Mouse (Mus musculus): ENCODE data around the gene Cntn5. TPM values are rescaled to one million over a fixed set of nuclear protein-coding genes. Genes with fewer than 3 reads are reported as not detected.

Gene Cntn5
- total RNA-seq, 2 experiments from 2014 or later: 23.1 to 25.2 TPM

DNA sequence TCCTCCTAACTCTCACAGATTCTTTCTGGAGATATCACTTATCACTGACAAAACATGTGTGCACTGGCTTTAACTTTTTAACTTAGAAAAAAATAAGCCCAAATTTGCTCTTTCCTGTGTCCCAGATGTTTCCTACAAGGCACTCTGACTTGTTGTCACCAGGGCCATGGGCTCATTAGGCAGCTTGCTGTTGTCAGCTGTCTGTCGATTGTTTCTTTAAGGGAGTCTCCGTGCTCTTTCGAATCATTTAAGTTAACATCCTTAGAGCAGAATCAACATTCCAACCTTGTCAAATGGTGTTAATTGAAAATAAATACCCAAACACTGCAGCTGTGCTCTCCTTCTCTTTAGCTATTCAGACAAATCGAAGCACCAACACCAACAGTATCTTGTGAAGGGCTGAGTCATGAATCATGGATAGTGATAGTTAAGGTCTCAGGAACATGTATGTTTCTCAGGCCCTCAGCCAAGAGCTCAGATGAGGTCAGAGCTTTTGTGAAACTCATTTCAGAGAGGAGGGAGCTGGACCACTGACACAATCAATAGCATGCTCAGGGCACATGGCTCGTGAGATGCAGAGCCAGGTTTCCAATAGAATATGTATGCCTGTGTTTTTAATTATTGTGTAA is 802.6 kb downstream of the Cntn5 start:
- H3K4me3 ChIP-seq: no peak overlapping the region
- intact Hi-C loops (cut with DNase I): no loop called here
- no peak for TF ChIP-seq CTCF (IDR thresholded peaks at IDR 0.05)

GRCm38 (mm10) chr9:10076282-10076681 is 828.3 kb downstream of the Cntn5 start:
- intact Hi-C loops (cut with DNase I): no loop called here
- no peak for TF ChIP-seq CTCF (IDR thresholded peaks at IDR 0.05)
- Histone ChIP-seq H3K4me3 (no peak overlapping the region), H3K27ac (no peak overlapping the region)
- DNase-seq (ENCODE audit: extremely low spot score in 1 of 2, low spot score in 2 of 2): no peak

More for the DNA sequence above, 802.6 kb downstream of the Cntn5 start:
- H3K27ac ChIP-seq: no peak overlapping the region
- no peak for DNase-seq (ENCODE audit: extremely low spot score in 1 of 2, low spot score in 2 of 2)

GRCm38 (mm10) chr9:10073401-10073800 is 831.2 kb downstream of the Cntn5 start:
- TF ChIP-seq CTCF (IDR thresholded peaks at IDR 0.05): no peak
- Histone ChIP-seq H3K4me3 (no peak overlapping the region), H3K27ac (no peak overlapping the region)
- no peak for DNase-seq (ENCODE audit: extremely low spot score in 1 of 2, low spot score in 2 of 2)
- intact Hi-C loops (cut with DNase I): no loop called here

GRCm38 (mm10) chr9:10072860-10073259 is 831.7 kb downstream of the Cntn5 start:
- no peak overlapping the region for H3K27ac ChIP-seq
- TF ChIP-seq CTCF (IDR thresholded peaks at IDR 0.05): no peak
- intact Hi-C loops (cut with DNase I): no loop called here
- no peak overlapping the region for H3K4me3 ChIP-seq
- DNase-seq (ENCODE audit: extremely low spot score in 1 of 2, low spot score in 2 of 2): no peak

DNA sequence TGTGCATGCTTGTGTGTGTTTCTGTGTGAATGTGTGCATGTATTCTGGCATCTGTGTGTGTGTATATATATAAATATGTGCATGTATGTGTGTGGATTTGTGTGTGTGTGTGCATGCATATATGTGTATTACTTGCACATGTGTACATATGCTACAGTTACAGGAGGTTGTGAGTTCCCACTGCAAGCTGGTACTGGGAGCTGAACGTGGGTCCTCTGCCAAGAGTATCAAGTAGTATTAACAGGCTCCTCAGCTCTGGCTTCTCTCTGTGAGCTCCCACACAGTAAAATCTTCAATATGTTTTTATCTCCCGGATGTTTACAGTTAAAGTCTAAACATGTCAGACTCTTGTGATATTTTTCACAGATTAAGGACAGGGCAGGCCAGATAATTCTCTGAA is 833.3 kb downstream of the Cntn5 start:
- no peak for DNase-seq (ENCODE audit: extremely low spot score in 1 of 2, low spot score in 2 of 2)

DNA sequence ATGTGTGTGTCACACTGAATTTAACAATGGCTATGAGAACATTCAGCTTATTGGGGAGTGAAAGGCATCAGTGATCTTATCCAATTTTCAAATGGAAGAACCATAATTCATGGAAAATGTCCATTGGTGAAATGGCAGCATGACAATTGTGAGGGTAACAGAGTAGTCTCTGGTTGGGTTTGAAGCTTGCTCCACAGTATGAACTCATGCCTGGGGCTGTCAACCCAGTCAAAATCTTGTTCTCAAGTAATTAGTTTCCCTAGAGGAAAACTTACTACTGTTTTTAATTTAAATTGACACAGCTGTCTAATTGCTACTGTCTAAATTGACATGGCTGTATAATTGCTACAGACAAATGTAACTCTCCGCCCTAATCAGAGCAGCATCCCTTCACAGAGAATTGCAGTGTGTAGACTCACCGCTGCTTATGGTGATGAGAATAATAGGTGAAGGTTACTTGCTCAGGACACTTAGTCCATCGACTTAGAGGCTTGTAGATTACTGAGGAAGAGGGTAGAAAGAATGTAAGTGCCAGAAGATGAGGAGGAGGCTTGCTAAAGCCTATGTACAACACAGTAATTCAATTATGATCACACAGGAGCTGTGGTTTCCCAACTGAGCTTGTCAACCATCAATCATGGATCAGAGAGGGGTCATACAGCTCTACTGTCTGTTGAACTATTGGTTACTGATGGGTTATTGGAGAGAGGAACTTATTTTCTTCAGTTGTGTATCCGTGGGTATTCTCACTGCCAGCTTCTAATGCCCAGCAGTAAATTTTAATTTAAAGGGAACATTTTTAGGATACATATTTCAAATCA is 859.4 kb downstream of the Cntn5 start:
- Histone ChIP-seq H3K4me3 (no peak overlapping the region), H3K27ac (no peak overlapping the region)
- no peak for DNase-seq (ENCODE audit: extremely low spot score in 1 of 2, low spot score in 2 of 2)
- intact Hi-C loops (cut with DNase I): no loop called here
- TF ChIP-seq CTCF (IDR thresholded peaks at IDR 0.05): no peak

More for the DNA sequence above, 833.3 kb downstream of the Cntn5 start:
- Histone ChIP-seq H3K4me3 (no peak overlapping the region), H3K27ac (no peak overlapping the region)
- no peak for TF ChIP-seq CTCF (IDR thresholded peaks at IDR 0.05)
- intact Hi-C loops (cut with DNase I): no loop called here

GRCm38 (mm10) chr9:10043001-10043400 is 861.6 kb downstream of the Cntn5 start:
- intact Hi-C loops (cut with DNase I): no loop called here
- DNase-seq (ENCODE audit: extremely low spot score in 1 of 2, low spot score in 2 of 2): no peak
- TF ChIP-seq CTCF (IDR thresholded peaks at IDR 0.05): no peak
- Histone ChIP-seq H3K27ac (no peak overlapping the region), H3K4me3 (no peak overlapping the region)

DNA sequence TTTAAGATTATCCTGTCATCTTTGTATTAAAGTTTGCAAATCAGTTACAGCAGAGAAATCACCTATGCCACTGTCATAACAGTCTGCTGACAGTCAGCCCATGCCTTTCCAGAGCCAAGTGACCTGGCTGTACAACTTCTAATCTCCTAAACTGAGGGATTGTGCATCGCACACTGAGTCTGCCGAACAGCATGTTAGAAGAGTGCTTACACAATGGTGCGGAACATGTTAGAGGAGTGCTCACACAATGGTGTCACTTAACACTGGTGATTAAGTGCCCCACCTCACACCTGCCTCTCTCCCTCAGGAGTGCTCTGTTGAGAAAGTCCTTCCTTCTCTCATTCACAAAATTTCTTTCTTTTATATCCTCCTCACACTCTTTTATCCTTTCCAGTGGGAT is 889.4 kb downstream of the Cntn5 start:
- no peak for DNase-seq (ENCODE audit: extremely low spot score in 1 of 2, low spot score in 2 of 2)
- Histone ChIP-seq H3K27ac (no peak overlapping the region), H3K4me3 (no peak overlapping the region)
- intact Hi-C loops (cut with DNase I): no loop called here
- no peak for TF ChIP-seq CTCF (IDR thresholded peaks at IDR 0.05)

DNA sequence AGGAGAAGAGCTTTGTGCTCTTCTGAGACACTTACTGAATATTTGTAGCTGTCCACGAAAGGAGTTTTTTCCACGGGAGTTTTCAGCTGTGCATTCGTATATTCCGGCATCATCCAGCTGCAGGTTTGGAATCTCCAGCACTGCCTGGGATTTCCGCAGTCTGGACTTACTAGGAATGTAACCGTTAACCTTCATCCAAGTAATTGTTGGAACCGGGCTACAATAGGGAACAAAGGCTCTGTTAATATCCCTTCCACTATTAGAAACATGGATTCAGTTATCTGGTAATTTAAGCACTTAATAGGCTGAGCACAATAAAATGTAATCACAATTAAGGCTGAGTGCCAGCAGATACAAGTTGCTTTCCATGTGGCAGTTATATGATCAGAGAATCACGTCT is 920.5 kb downstream of the Cntn5 start:
- intact Hi-C loops (cut with DNase I): no loop called here
- Histone ChIP-seq H3K27ac (no peak overlapping the region), H3K4me3 (no peak overlapping the region)
- TF ChIP-seq CTCF (IDR thresholded peaks at IDR 0.05): no peak
- DNase-seq (ENCODE audit: extremely low spot score in 1 of 2, low spot score in 2 of 2): no peak

GRCm38 (mm10) chr9:9983220-9983619 is 921.4 kb downstream of the Cntn5 start:
- H3K4me3 ChIP-seq: no peak overlapping the region
- H3K27ac ChIP-seq: no peak overlapping the region
- intact Hi-C loops (cut with DNase I): no loop called here
- no peak for TF ChIP-seq CTCF (IDR thresholded peaks at IDR 0.05)
- DNase-seq (ENCODE audit: extremely low spot score in 1 of 2, low spot score in 2 of 2): no peak

DNA sequence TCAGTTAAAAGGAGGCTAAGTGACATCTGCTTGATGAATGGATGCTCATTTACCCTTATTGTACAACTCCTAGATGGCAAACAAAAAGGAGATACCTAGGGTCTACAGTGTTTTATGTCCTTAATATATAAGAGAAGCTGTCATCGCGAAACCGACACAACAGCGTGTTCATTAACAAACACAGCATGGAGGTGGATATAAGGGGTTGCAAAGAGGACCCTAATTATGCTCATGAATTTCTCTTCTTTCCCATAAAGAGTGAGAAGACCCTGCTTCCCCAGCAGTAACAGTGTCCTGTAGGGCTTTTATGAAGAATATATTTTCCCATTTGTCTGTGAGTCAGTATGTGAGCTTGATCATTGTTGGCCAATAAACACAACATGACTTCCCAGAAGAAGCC is 939.2 kb downstream of the Cntn5 start:
- H3K27ac ChIP-seq: no peak overlapping the region
- no peak overlapping the region for H3K4me3 ChIP-seq
- TF ChIP-seq CTCF (IDR thresholded peaks at IDR 0.05): no peak
- no peak for DNase-seq (ENCODE audit: extremely low spot score in 1 of 2, low spot score in 2 of 2)
- intact Hi-C loops (cut with DNase I): no loop called here

DNA sequence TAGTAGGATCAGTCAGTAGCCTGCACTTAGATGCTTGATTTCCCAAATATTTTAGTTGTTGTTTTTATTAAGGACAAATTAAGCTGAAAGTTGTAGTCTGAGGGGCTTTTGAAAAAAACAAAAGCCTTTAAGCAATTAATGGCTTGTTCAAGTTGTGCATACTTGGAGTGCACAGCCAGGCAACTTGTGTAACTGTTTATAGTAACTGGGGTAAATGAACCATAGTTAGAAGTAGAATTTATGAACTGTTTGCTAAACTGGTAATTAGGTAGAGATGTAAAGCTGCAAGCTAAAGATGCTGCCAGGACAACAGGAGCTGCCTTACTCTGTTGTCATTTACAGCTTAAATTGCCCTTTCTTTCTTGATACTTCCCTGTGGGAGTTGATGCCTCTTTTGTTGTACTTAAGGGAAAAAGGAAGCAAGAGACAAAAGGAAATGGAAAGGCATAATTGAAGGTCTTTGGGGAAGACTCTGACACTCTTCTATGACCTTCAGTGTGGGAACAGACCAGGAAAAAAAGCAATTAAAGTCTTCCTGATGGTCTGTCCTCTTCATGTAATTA is 943.9 kb downstream of the Cntn5 start:
- DNase-seq (ENCODE audit: extremely low spot score in 1 of 2, low spot score in 2 of 2): no peak
- intact Hi-C loops (cut with DNase I): no loop called here
- Histone ChIP-seq H3K4me3 (no peak overlapping the region), H3K27ac (no peak overlapping the region)
- no peak for TF ChIP-seq CTCF (IDR thresholded peaks at IDR 0.05)
